27 mouse cellular contexts compared by ENCODE assay signal in the genomic region with DNA sequence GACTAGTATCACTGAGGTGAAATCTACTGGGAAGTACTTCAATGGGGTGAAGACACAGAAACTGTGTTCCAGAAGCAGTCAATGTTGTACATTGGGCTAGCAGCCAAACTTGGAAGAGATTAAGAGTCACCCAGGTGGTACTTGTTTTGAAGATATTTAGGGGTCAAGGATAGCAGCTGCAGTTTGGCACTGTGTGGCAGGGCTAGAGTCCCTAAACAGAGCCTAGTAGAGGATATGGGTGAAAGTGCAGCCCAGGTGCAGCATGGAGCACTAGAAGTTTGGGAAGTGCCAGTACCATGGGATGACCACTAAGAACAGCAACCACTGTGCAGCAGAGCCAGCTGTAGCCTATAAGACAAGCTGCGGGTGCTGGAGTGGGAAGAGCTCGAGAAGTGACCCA.
"Had no signal": no experiment of that assay in that cellular context is flagged by ENCODE, and none has a peak within 500 bp of the region (broad histone marks: within the 10 kb centered on the region; RNA-seq: fewer than 3 reads in every experiment).

No protein-coding gene starts in this region.

- H3K36me3 ChIP-seq: embryonic facial prominence, embryonic 10.5 days; embryonic facial prominence, embryonic 12.5 days; embryonic facial prominence, embryonic 13.5 days; embryonic facial prominence, embryonic 15.5 days; forebrain, embryonic 10.5 days; forebrain, embryonic 12.5 days; forebrain, embryonic 15.5 days had no signal

- H3K27ac ChIP-seq: embryonic facial prominence, embryonic 10.5 days; embryonic facial prominence, embryonic 12.5 days; embryonic facial prominence, embryonic 13.5 days; embryonic facial prominence, embryonic 15.5 days; forebrain, embryonic 10.5 days; forebrain, embryonic 12.5 days; forebrain, embryonic 13.5 days; forebrain, embryonic 15.5 days; gastrocnemius, adult 2 months had no signal

- H3K4me2 ChIP-seq: embryonic facial prominence, embryonic 12.5 days; embryonic facial prominence, embryonic 13.5 days; embryonic facial prominence, embryonic 15.5 days; forebrain, embryonic 12.5 days; forebrain, embryonic 13.5 days; forebrain, embryonic 15.5 days had no signal

- H3K4me1 ChIP-seq: embryonic facial prominence, embryonic 10.5 days; embryonic facial prominence, embryonic 12.5 days; embryonic facial prominence, embryonic 13.5 days; embryonic facial prominence, embryonic 15.5 days; forebrain, embryonic 10.5 days; forebrain, embryonic 12.5 days; forebrain, embryonic 13.5 days; forebrain, embryonic 15.5 days had no signal

- DNase-seq: cerebellum, adult 2 months; cerebellum, adult 8-10 months; cerebellum, adult 9-10 months; cerebellum, adult 9-11 months; cerebellum, postnatal 10 days; cerebellum, postnatal 14 days; cerebellum, postnatal 25 days; cerebellum, postnatal 36 days; embryo, embryonic 11 days; forebrain, postnatal 0 days; gastrocnemius, adult 2 months; gastrocnemius, postnatal 10 days; gastrocnemius, postnatal 14 days; gastrocnemius, postnatal 25 days; gastrocnemius, postnatal 36 days; heart, adult 18-20 months had no signal

- ATAC-seq: forebrain, embryonic 13.5 days; forebrain, embryonic 14.5 days; forebrain, embryonic 15.5 days; forebrain, embryonic 16.5 days; forebrain, postnatal 0 days had no signal

- H3K4me3 ChIP-seq: embryonic facial prominence, embryonic 10.5 days; embryonic facial prominence, embryonic 12.5 days; embryonic facial prominence, embryonic 13.5 days; embryonic facial prominence, embryonic 15.5 days; erythroblast, embryonic 14.5 days; forebrain, embryonic 10.5 days; forebrain, embryonic 12.5 days; forebrain, embryonic 13.5 days; forebrain, embryonic 15.5 days; gastrocnemius, adult 2 months had no signal

- H3K27me3 ChIP-seq: embryonic facial prominence, embryonic 12.5 days; embryonic facial prominence, embryonic 13.5 days; embryonic facial prominence, embryonic 15.5 days; forebrain, embryonic 12.5 days; forebrain, embryonic 13.5 days; forebrain, embryonic 15.5 days had no signal

- H3K9ac ChIP-seq: embryonic facial prominence, embryonic 12.5 days; embryonic facial prominence, embryonic 13.5 days; embryonic facial prominence, embryonic 15.5 days; forebrain, embryonic 12.5 days; forebrain, embryonic 13.5 days; forebrain, embryonic 15.5 days; forebrain, postnatal 0 days had no signal

- H3K9me3 ChIP-seq: embryonic facial prominence, embryonic 10.5 days; embryonic facial prominence, embryonic 12.5 days; embryonic facial prominence, embryonic 13.5 days; embryonic facial prominence, embryonic 15.5 days; forebrain, embryonic 10.5 days; forebrain, embryonic 12.5 days; forebrain, embryonic 13.5 days; forebrain, embryonic 15.5 days had no signal
